Mouse (Mus musculus) T-helper 1 cell (primary cell): ENCODE results near the gene Fmr1.
"Not testable (repeated sequence)": the region's sequence is repeated elsewhere in the genome, so short reads cannot be mapped to it uniquely, and the experiment has no call there.

ENCODE experiments used
- in situ Hi-C: fragments of 300-600 bp; cut with MboI, MseI; formaldehyde crosslinking; loops from one replicate; pipeline ENCODE4 v1.15.1; 2025; ENCODE audit warnings: high pct_unique_total_duplicates

The Fmr1 gene

DNA sequence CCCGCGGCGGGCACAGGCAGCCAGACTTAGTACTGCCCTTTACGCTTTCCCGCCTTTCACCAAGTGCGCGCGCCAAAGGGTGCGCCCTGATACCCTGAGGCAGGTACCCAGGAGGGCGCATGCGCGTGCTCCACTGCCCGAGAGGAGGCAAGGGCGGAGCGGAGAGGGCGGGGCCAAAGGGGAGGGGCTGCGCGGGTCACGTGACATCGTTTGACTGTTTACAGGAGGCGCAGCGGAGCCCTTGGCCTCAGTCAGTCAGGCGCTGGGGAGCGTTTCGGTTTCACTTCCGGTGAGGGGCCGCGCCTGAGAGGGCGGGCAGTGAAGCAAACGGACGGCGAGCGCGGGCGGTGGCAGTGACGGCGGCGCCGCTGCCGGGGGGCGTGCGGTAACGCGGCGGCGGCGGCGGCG is at the start of gene Fmr1:
Gene Fmr1 (plus strand): TSS at position 209 of the 408 bp plus-strand sequence.
- in situ Hi-C loops, result loop anchor here (10.0 kb wide), 1 partner anchor 1686 kb away; the partner anchor contains the start of gene Ids

DNA sequence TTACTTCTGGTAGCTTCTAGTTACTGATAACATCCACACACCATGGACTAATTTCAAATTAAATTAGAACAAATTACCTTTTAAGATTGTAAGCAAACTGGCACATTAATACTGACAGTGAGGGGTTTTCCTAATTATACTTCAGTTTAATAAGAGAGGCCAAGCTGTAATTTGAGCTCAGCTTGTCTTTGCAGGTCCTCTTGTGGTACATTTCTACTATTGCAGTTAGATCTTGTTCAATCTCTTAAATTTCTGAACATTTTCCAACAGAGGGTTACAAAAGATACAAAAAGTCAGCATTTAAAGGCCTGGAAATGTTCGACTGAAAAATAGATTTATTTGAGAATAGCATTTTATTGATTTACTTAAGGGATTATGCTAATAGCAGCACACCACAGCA is 36.7 kb upstream of the Fmr1 start:
- in situ Hi-C loops, result no loop called here

DNA sequence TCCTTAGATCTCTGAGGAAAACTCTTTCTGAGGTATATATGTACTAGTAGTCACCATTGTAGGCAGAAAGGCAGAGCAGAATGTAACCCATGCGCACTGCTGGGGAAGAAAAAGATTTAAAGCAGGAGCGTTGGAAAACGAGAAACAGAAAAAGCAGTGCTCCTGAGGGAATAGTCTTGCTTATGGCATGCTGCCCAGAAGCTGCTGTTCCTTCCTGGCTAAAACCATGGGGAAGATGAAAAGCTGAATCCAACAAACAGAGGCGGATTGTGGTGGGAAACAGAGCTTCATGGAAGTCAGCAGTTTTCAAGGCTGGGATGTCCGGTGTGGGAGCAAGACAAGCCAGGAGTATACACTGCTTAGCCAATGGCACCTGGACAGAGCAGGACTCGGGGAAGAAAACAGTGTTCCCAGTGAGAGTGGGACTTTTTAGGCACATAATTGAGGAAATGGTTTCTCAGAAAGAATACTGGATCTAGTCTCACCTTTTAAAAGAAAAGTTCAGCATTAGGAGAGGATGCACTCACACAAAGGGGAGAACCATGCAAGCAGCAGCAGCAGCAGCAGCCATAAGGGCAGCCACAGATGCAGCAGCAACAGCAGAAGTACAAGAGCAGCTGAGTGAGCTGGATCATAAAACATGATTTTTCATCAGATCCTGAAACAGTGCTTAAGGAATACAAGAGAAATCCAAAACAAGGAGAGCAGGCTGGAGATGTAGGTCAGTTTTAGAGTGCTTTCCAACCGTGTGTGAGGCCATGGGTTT is 33.0 kb upstream of the Fmr1 start:
- in situ Hi-C loops, result no loop called here

DNA sequence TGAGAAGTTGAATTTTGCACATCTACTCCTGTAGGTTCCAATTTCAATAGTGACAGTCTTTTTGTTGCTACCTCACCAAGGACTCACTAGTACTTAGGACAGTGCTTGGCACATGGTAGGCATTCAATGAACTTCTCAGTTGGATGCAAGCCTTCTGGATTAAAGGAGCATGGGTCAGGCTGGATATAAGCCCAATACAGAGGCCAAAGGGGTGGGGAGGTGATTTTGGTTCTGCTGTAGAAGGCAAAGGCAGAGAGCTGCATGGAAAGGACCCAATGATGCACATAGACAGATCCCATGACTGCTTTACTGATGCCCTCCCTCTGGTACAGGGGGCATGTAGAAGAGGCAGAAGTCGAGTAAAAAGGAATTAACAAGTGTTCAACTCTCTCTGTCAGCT is 833 bp upstream of the Fmr1 start:
- in situ Hi-C loops, result loop anchor here (10.0 kb wide), 1 partner anchor 1687 kb away; the partner anchor contains the start of gene Ids

DNA sequence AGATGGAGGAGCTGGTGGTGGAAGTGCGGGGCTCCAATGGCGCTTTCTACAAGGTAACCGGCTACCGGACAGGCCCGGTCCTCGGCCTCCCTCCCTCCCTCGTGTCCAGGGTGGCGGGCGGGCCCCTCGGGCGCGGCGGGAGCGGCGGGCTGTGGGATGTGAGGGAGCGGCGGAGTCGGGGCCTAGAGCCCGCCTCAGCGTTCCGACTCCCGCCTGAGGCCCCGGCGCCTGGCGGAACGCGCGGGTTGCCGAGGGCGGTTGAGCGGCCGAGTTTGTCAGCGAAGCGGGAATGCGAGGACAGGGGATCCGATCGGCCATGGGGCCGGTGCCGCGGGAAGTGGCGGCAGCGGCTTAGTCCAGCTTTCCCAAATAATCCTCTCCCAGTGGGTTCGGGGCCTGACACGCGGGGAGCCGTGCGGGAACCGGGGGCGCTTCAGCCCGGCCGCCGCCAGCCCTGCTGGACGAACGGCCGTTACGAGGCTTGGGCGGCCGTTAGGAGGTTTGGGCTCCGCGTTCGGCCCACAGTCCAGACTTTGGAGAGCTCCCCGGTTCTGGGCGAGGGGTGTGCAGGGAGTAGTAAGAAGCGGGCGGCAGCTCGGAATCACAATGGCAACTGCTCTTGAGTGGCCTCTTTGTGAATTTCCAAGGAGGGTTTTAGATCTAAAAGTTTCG is 610 bp downstream of the Fmr1 start:
- in situ Hi-C loops, result loop anchor here (10.0 kb wide), 1 partner anchor 1686 kb away; the partner anchor contains the start of gene Ids

DNA sequence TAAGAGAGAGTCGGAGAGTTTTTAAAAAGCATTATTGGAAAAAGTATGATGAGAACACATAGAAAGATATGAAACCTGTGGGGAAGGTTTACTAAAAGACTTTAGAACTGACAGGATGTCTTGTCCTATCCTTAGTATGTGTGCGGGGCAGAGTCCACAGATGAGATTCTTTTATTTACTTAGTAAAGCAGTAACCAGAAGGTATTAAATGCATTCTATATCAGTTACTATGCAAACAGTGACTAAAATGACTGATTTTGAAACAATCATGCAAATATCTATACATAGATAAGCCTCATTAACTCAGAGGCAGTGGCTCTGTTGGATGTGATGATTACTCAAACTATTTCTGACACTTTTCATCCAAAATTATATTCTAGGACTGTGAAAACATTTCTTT is 6.4 kb downstream of the Fmr1 start:
- in situ Hi-C loops, result no loop called here

DNA sequence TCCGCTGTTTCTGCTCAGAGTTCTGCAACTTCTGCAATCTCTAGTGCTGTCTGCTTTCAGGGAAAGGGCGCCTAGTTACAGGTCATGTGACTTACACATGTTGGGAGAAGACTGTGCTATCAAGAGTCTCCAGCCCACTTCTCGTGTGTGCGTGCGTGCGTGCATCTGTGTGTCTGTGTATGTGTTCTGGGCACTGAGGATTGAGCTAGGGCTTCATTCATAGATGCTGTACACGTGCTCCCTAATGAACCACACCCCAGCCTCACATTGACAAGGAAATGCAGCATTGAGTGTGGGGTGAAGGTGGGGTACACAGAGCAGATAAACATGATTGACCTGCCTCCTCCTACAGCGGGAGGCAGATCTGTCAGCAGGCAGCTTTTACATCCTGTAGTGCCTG is 13.6 kb downstream of the Fmr1 start:
- in situ Hi-C loops, result not testable (repeated sequence)

DNA sequence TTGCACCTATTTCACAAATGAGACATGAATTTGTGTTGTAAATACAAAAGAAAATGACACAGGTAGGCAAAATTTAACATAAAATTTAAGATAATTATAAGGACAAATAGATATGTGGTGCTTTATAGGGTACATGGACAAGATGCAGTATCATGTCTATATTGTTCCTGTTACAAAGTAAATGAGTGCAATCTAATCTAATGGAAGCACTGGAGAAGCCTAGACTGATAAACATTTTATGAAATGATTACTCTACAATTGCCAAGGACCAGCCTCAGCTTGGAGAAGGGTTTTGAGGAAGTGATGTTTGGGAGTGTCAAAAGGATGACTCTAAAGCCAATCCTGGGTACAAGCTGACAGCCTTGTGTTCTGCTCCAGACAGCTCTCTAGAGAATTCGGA is 58.6 kb downstream of the Fmr1 start:
- in situ Hi-C loops, result no loop called here

DNA sequence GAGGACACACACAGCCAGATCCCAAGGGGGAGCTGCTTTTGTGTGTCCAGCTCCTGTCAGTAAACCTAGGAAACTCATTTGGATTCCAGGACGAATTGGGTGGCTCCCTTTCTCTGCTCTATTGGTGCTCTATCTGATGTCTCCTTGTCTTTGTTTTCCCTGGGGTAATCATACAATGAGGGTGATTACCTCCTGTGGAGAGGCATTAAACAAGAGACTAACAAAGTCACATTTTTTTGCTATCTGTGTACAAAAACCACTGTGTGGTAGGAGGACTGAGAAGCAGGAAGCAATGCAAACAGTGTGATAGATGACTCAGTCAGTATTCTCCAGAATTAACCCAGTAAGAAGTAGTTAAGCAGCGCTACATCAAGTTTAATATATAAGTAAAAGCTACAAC is 61.7 kb downstream of the Fmr1 start:
- in situ Hi-C loops, result no loop called here

DNA sequence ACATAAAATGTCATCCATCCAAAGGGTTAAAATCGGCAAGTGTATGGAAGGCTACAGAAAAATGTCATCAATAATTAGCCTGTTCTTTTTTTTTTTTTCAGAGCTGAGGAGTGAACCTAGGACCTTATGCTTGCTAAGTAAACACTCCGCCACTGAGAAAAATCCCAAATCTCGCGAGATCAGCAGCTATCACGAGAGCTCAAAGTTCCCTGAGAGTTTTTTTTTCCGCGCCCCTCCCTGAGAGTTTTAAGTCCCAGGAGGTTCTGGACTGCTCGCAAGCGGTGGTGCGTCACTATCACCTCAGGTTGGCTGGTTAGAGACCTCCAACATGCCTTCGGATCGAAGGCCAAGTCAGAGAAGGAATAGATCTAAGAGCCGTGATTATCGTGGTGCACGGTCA is 83.3 kb downstream of the Fmr1 start, which contains the start of gene Fmr1nb:
Gene Fmr1nb (plus strand): TSS at position 234 of the 400 bp plus-strand sequence.
- in situ Hi-C loops, result no loop called here
